Mouse (Mus musculus) cerebellum, adult (tissue): ENCODE results near the gene Cfap44.

Experiments
- ATAC-seq: cut with Nextera tagmentation; 2 replicates; pipeline ENCODE4 v1.9.2; 2017; ENCODE audit warnings: mild to moderate bottlenecking, moderate library complexity, mixed read lengths; ENCODE audit not compliant: insufficient number of reproducible peaks, low FRiP score, low TSS enrichment

Cfap44 gene

GRCm38 (mm10) chr16:44527218-44527905 is 132.8 kb downstream of the Cfap44 start:
- no peak for ATAC-seq

GRCm38 (mm10) chr16:44528955-44529354 is 134.4 kb downstream of the Cfap44 start:
- no peak for ATAC-seq

- ATAC-seq = no peak
Measured at GRCm38 (mm10) chr16:44529691-44530090, 135.1 kb downstream of the Cfap44 start.

- no peak for ATAC-seq
Measured at GRCm38 (mm10) chr16:44530191-44530590, 135.6 kb downstream of the Cfap44 start.

- ATAC-seq = no peak
Measured at GRCm38 (mm10) chr16:44530829-44531228, 136.2 kb downstream of the Cfap44 start.

- ATAC-seq = no peak
Measured at GRCm38 (mm10) chr16:44531239-44531797, 136.7 kb downstream of the Cfap44 start.
